Mouse (Mus musculus): ENCODE data around the gene Zbtb12. TPM values are rescaled to one million over a fixed set of nuclear protein-coding genes. Genes with fewer than 3 reads are reported as not detected.
"Not testable (repeated sequence)": the region's sequence is repeated elsewhere in the genome, so short reads cannot be mapped to it uniquely, and the experiment has no call there.

Zbtb12 gene
- polyA plus RNA-seq, 1 experiment from 2014 or later, result 1.2 TPM

GRCm38 (mm10) chr17:34896366-34896765, 17.1 kb downstream of the Zbtb12 start:
- WGBS, result 82% methylated on average over 17 of the region's 17 CpGs
- H3K4me3 ChIP-seq (ENCODE audit: low read depth, low read length), result peak overlapping the region; percentile 6; the same call in 1 of the 2 replicates

DNA sequence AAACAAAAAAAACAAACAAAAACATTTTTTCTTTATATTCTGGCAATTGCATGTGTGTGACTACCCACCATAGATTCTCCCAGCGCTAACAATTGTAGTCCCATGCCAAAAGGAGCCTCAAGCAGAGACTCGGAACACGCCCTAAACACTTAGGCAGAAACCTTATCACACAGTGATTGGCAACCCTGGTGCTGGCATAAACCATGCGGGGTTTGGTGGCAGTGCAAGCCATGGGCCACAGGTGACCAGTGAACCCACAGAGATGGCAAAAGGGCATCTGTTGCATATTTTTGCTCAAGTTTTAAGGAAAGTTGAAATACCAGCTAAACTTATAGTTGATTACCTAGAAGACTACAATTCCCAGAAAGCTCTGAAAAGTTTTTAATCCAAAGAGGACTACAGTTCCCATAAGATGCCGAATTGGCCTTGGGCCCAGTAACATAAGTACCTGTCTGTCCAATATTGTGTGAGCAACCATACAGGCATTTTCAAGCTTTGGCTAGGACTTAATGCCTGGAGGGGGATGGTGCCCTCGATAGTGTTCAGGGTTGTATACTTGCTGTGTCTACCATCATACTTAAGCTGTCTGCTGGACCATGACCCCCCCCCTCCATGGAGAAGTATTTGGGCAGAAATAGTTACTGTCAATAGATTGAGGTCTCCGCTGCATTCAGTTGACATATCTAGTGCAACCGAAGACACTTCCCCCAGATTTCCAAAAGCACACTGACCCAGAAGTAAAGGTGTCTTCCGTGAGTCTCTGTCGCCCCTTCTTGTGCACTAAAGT, 18.3 kb downstream of the Zbtb12 start:
- ATAC-seq (ENCODE audit: insufficient read depth) (peak; percentile 11; the same call in 1 of the 2 replicates), DNase-seq (peak; percentile 84)
- Histone ChIP-seq H3K27ac (ENCODE audit: low read depth) (peak overlapping the region; percentile 98), H3K36me3 (ENCODE audit: insufficient read depth) (peaks cover 23% of the 10 kb centered on the region), H3K27me3 (ENCODE audit: insufficient read depth, low read length) (no peaks in the 10 kb centered on the region), H3K9me3 (ENCODE audit: low read depth, low read length) (no peaks in the 10 kb centered on the region), H3K4me1 (ENCODE audit: insufficient read depth) (peaks cover 11% of the 10 kb centered on the region; the same call in 1 of the 2 replicates), H3K4me3 (ENCODE audit: low read depth, low read length) (peak overlapping the region; percentile 89), H3K9ac (peak overlapping the region; percentile 96), H3K4me2 (peak overlapping the region; percentile 86)
- 10% methylated on average over 10 of the region's 10 CpGs for WGBS
- TF ChIP-seq CTCF (IDR thresholded peaks at IDR 0.05; ENCODE audit: low read depth), result no peak

More at GRCm38 (mm10) chr17:34896366-34896765, 17.1 kb downstream of the Zbtb12 start:
- no peak for ATAC-seq (ENCODE audit: insufficient read depth)
- H3K4me2 ChIP-seq, result peak overlapping the region; percentile 86
- H3K27me3 ChIP-seq (ENCODE audit: insufficient read depth, low read length), result no peaks in the 10 kb centered on the region
- H3K9me3 ChIP-seq (ENCODE audit: low read depth, low read length), result no peaks in the 10 kb centered on the region
- peaks cover 16% of the 10 kb centered on the region for H3K36me3 ChIP-seq (ENCODE audit: insufficient read depth)
- no peak overlapping the region for H3K27ac ChIP-seq (ENCODE audit: low read depth)
- H3K4me1 ChIP-seq (ENCODE audit: insufficient read depth), result peaks cover 11% of the 10 kb centered on the region; the same call in 1 of the 2 replicates
- no peak overlapping the region for H3K9ac ChIP-seq
- DNase-seq, result no peak
- no peak for TF ChIP-seq CTCF (IDR thresholded peaks at IDR 0.05; ENCODE audit: low read depth)

- peaks cover 29% of the 10 kb centered on the region for H3K36me3 ChIP-seq (ENCODE audit: insufficient read depth)
- no peak for TF ChIP-seq CTCF (IDR thresholded peaks at IDR 0.05; ENCODE audit: low read depth)
- H3K27ac ChIP-seq (ENCODE audit: low read depth), result peak within 1 kb of the TSS; percentile 98
- peak; percentile 76 for ATAC-seq (ENCODE audit: insufficient read depth)
- peak within 1 kb of the TSS; percentile 96 for H3K9ac ChIP-seq
- 1% methylated on average over 38 of the region's 44 CpGs for WGBS
- peak within 1 kb of the TSS; percentile 86 for H3K4me2 ChIP-seq
- H3K9me3 ChIP-seq (ENCODE audit: low read depth, low read length), result no peaks in the 10 kb centered on the region
- no peaks in the 10 kb centered on the region for H3K27me3 ChIP-seq (ENCODE audit: insufficient read depth, low read length)
- peak within 1 kb of the TSS; percentile 89 for H3K4me3 ChIP-seq (ENCODE audit: low read depth, low read length)
- peaks cover 11% of the 10 kb centered on the region; the same call in 1 of the 2 replicates for H3K4me1 ChIP-seq (ENCODE audit: insufficient read depth)
- DNase-seq, result peak; percentile 91
Measured at GRCm38 (mm10) chr17:34898160-34898586, 18.9 kb downstream of the Zbtb12 start, which contains the start of the genes C2 and Ehmt2. Gene C2, minus strand, starts transcription at chr17:34898265. Gene Ehmt2, plus strand, starts transcription at chr17:34898469.

DNA sequence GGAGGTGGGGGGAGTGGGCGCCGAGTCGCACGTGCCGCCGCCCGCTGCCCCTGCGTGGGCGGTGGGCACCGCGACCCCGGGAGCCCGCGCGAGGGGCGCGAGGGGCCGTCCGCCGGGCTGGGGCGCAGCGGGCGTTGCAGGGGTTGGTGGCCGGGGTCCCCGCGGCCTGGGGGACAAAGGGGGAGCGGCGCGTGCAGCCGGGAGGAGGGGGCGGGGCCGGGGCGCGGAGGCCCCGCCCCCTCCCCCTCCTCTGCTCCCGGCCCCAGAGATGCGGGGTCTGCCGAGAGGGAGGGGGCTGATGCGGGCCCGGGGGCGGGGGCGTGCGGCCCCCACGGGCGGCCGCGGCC, 19.4 kb downstream of the Zbtb12 start:
- DNase-seq, result peak; percentile 62

DNA sequence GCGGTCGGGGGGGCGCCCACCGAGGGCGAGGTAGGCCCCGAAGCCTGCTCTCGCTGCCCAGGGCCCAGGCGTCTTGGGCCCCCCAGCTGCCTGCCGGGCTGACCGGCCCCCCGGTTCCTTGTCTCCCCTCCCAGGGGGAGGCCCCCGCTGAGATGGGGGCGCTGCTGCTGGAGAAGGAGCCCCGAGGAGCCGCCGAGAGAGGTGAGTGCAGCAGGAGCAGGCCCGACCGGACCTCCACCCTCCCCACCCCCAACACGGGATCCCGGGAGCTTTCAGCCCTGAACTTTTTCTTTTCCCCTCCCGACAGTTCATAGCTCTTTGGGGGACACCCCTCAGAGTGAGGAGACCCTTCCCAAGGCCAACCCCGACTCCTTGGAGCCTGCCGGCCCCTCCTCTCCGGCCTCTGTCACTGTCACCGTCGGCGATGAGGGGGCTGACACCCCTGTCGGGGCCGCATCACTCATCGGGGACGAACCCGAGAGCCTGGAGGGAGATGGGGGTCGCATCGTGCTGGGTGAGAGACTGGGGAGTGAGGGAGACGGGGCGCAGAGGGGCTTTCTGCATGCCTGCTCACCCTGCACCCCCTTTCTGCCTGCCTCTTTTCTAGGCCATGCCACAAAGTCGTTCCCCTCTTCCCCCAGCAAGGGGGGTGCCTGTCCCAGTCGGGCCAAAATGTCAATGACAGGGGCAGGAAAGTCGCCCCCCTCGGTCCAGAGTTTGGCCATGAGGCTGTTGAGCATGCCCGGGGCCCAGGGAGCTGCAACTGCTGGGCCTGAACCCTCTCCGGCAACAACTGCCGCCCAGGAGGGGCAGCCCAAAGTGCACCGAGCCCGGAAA, 20.0 kb downstream of the Zbtb12 start:
- peaks cover 38% of the 10 kb centered on the region for H3K36me3 ChIP-seq (ENCODE audit: insufficient read depth)
- no peak for TF ChIP-seq CTCF (IDR thresholded peaks at IDR 0.05; ENCODE audit: low read depth)
- ATAC-seq (ENCODE audit: insufficient read depth) (no peak; the same call in 1 of the 2 replicates), DNase-seq (peak; percentile 43)
- H3K9ac ChIP-seq, result peak overlapping the region; percentile 96
- under 1% methylated on average over 44 of the region's 45 CpGs for WGBS
- peak overlapping the region; percentile 89 for H3K4me3 ChIP-seq (ENCODE audit: low read depth, low read length)
- no peaks in the 10 kb centered on the region for H3K27me3 ChIP-seq (ENCODE audit: insufficient read depth, low read length)
- H3K4me1 ChIP-seq (ENCODE audit: insufficient read depth), result peaks cover 11% of the 10 kb centered on the region; the same call in 1 of the 2 replicates
- no peaks in the 10 kb centered on the region for H3K9me3 ChIP-seq (ENCODE audit: low read depth, low read length)
- H3K27ac ChIP-seq (ENCODE audit: low read depth), result peak overlapping the region; percentile 98
- H3K4me2 ChIP-seq, result peak overlapping the region; percentile 86

More for the DNA sequence above, 19.4 kb downstream of the Zbtb12 start:
- H3K27me3 ChIP-seq (ENCODE audit: insufficient read depth, low read length), result no peaks in the 10 kb centered on the region
- ATAC-seq (ENCODE audit: insufficient read depth), result no peak
- H3K9ac ChIP-seq, result peak overlapping the region; percentile 96
- peaks cover 34% of the 10 kb centered on the region for H3K36me3 ChIP-seq (ENCODE audit: insufficient read depth)
- H3K4me2 ChIP-seq, result peak overlapping the region; percentile 86
- H3K9me3 ChIP-seq (ENCODE audit: low read depth, low read length), result no peaks in the 10 kb centered on the region
- H3K4me3 ChIP-seq (ENCODE audit: low read depth, low read length), result peak overlapping the region; percentile 89
- peak overlapping the region; percentile 98 for H3K27ac ChIP-seq (ENCODE audit: low read depth)
- peaks cover 11% of the 10 kb centered on the region; the same call in 1 of the 2 replicates for H3K4me1 ChIP-seq (ENCODE audit: insufficient read depth)
- TF ChIP-seq CTCF (IDR thresholded peaks at IDR 0.05; ENCODE audit: low read depth), result no peak
- under 1% methylated on average over 45 of the region's 47 CpGs for WGBS

- H3K4me2 ChIP-seq, result peak overlapping the region; percentile 86
- ATAC-seq (ENCODE audit: insufficient read depth), result no peak
- peaks cover 11% of the 10 kb centered on the region; the same call in 1 of the 2 replicates for H3K4me1 ChIP-seq (ENCODE audit: insufficient read depth)
- whole genome bisulfite sequencing, result 0% methylated on average over 5 of the region's 5 CpGs
- peaks cover 43% of the 10 kb centered on the region for H3K36me3 ChIP-seq (ENCODE audit: insufficient read depth)
- peak overlapping the region; percentile 96 for H3K9ac ChIP-seq
- no peaks in the 10 kb centered on the region for H3K27me3 ChIP-seq (ENCODE audit: insufficient read depth, low read length)
- no peak for TF ChIP-seq CTCF (IDR thresholded peaks at IDR 0.05; ENCODE audit: low read depth)
- H3K9me3 ChIP-seq (ENCODE audit: low read depth, low read length), result no peaks in the 10 kb centered on the region
- no peak for DNase-seq
- H3K27ac ChIP-seq (ENCODE audit: low read depth), result peak overlapping the region; percentile 98
- peak overlapping the region; percentile 89 for H3K4me3 ChIP-seq (ENCODE audit: low read depth, low read length)
Measured at GRCm38 (mm10) chr17:34899890-34900243, 20.6 kb downstream of the Zbtb12 start.

DNA sequence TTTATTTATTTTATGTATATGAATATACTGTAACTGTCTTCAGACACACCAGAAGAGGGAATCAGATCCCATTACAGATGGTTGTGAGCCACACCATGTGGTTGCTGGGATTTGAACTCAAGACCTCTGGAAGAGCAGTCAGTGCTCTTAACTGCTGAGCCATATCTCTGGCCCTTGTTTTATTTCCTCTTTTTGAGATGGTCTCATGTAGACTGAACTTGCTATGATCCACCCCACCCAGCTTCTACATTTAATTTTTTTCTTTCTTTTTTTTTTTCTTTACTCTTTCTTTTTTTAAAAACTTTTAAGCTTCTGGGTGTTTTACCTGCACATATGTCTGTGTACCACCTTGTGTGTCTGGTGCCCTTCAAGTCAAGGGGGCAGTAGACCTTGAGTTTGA, 21.5 kb downstream of the Zbtb12 start:
- not testable (repeated sequence) for ATAC-seq (ENCODE audit: insufficient read depth); H3K9ac ChIP-seq
- H3K36me3 ChIP-seq (ENCODE audit: insufficient read depth), result peaks cover 49% of the 10 kb centered on the region

DNA sequence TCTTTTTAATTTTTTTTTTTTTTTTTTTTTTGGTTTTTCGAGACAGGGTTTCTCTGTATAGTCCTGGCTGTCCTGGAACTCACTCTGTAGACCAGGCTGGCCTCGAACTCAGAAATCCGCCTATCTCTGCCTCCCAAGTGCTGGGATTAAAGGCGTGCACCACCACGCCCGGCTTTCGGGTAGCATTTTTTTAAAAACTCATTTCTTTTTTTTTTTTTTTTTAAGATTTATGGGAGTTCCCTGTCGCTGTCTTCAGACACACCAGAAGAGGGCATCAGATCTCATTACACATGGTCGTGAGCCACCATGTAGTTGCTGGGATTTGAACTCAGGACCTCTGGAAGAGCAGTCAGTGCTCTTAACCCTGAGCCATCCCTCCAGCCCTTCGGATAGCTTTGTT, 22.7 kb downstream of the Zbtb12 start:
- H3K27me3 ChIP-seq (ENCODE audit: insufficient read depth, low read length); H3K4me3 ChIP-seq (ENCODE audit: low read depth, low read length); H3K27ac ChIP-seq (ENCODE audit: low read depth); H3K4me1 ChIP-seq (ENCODE audit: insufficient read depth); DNase-seq; ATAC-seq (ENCODE audit: insufficient read depth); H3K9me3 ChIP-seq (ENCODE audit: low read depth, low read length); H3K9ac ChIP-seq; H3K4me2 ChIP-seq: not testable (repeated sequence)
- peaks cover 52% of the 10 kb centered on the region for H3K36me3 ChIP-seq (ENCODE audit: insufficient read depth)
- WGBS, result 85% methylated on average over 9 of the region's 10 CpGs

More for the DNA sequence above, 21.5 kb downstream of the Zbtb12 start:
- not testable (repeated sequence) for H3K27ac ChIP-seq (ENCODE audit: low read depth); H3K4me2 ChIP-seq; DNase-seq; H3K9me3 ChIP-seq (ENCODE audit: low read depth, low read length); H3K27me3 ChIP-seq (ENCODE audit: insufficient read depth, low read length)
- H3K4me1 ChIP-seq (ENCODE audit: insufficient read depth), result peaks cover 11% of the 10 kb centered on the region; the same call in 1 of the 2 replicates
- 0 out of 2 replicates have a peak overlapping the region, but pooled peaks have one; percentile 4 for H3K4me3 ChIP-seq (ENCODE audit: low read depth, low read length)
